Mouse (Mus musculus) G1E (cell line): ENCODE measurements around the gene BC049352. TPM values are rescaled to one million over a fixed set of nuclear protein-coding genes. Genes with fewer than 3 reads are reported as not detected.

ENCODE experiments used
- ATAC-seq: 2 replicates; pipeline ENCODE4 v1.8.0; 2016; ENCODE audit warnings: mild to moderate bottlenecking; ENCODE audit not compliant: insufficient number of reproducible peaks, poor library complexity, low FRiP score, severe bottlenecking; ENCODE audit errors: extremely low read depth
- DNase-seq: peaks from one replicate; pipeline ENCODE4 v3.0.0; 2012; ENCODE audit warnings: low spot score
- H3K27me3 ChIP-seq: 2 replicates; pipeline ENCODE4 v1.6.1; 2012; ENCODE audit warnings: mild to moderate bottlenecking, low read length, inconsistent platforms; ENCODE audit not compliant: insufficient read depth
- H3K36me3 ChIP-seq: replicated peaks from 2 replicates; pipeline ENCODE3; 2012; ENCODE audit warnings: mild to moderate bottlenecking, inconsistent platforms
- H3K4me1 ChIP-seq: 2 replicates; pipeline ENCODE4 v1.6.1; 2012; ENCODE audit warnings: low read depth, low read length, inconsistent platforms, mixed read lengths; ENCODE audit not compliant: insufficient read depth
- H3K4me3 ChIP-seq: 2 replicates; pipeline ENCODE4 v1.5.1; 2012; ENCODE audit warnings: low read depth, mild to moderate bottlenecking, inconsistent platforms, low read length, moderate library complexity, mixed read lengths
- H3K9me3 ChIP-seq: replicated peaks from 2 replicates; pipeline ENCODE4 v1.6.1; 2012; ENCODE audit warnings: inconsistent platforms
- CTCF ChIP-seq: IDR thresholded peaks from 2 replicates; pipeline ENCODE4 v1.5.1; 2012; ENCODE audit warnings: low read depth, low read length, inconsistent platforms, mixed read lengths
- GATA1 ChIP-seq: IDR thresholded peaks from 2 replicates; pipeline ENCODE4 v1.6.1; 2012; ENCODE audit warnings: borderline replicate concordance, low read length, inconsistent platforms, mixed read lengths
- GATA2 ChIP-seq: IDR thresholded peaks from 2 replicates; pipeline ENCODE4 v1.6.1; 2012; ENCODE audit warnings: low read depth, low read length, inconsistent platforms, borderline replicate concordance
- POLR2AphosphoS5 ChIP-seq: IDR thresholded peaks from 2 replicates; pipeline ENCODE4 v1.6.1; 2012; ENCODE audit warnings: low read depth, low read length, inconsistent platforms; ENCODE audit not compliant: insufficient replicate concordance
- TAL1 ChIP-seq: conservative IDR thresholded peaks from 2 replicates; pipeline ENCODE4 v1.6.1; 2012; ENCODE audit warnings: low read depth, low read length, inconsistent platforms, mixed read lengths
- polyA plus RNA-seq: library from polyadenylated mRNA; stranded (reverse); fragments of >175 nt; gene quantifications from 2 replicates; pipeline ENCODE4 v1.2.3, GENCODE M21; 2012
- total RNA-seq, 2 experiments: library from RNA; stranded (forward) in 1 of 2; stranded (reverse) in 1 of 2; fragments of 200-1000 nt in 1 of 2; fragments of >200 nt in 1 of 2; fragmentation: Nextera tagmentation in 1 of 2; gene quantifications; 2 replicates each; pipeline ENCODE4 v1.2.3; 2014 to 2017

BC049352 gene
- total and polyA plus RNA-seq, 3 experiments = 0.22 TPM; not detected in 2

DNA sequence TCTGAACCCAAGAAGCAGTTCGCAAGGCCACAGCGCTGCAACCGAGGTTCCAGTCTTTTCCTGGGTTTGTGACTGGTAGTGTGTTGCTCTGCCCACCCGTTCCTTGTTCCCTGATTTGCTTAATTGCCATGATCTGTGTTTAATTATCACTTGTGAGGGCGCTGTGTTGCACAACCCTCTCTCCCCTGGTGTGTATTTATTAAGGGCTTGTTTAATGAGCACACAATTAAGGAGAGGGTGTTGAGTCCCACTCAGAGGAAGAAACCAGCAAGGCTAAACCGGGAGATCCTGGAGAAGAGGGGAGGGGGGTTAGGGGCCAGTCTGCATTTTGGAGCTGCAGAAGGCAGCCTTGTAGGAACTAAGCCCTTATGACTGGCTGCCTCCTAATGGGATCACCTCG is 40.9 kb upstream of the BC049352 start:
- Histone ChIP-seq H3K9me3 (no peaks in the 10 kb centered on the region), H3K4me3 (no peak overlapping the region), H3K36me3 (no peaks in the 10 kb centered on the region), H3K4me1 (no peaks in the 10 kb centered on the region), H3K27me3 (peaks cover 19% of the 10 kb centered on the region; the same call in 1 of the 2 replicates)
- DNase-seq = no peak
- TF ChIP-seq CTCF (no peak), POLR2AphosphoS5 (no peak), GATA1 (no peak), TAL1 (no peak), GATA2 (no peak)
- no peak for ATAC-seq

DNA sequence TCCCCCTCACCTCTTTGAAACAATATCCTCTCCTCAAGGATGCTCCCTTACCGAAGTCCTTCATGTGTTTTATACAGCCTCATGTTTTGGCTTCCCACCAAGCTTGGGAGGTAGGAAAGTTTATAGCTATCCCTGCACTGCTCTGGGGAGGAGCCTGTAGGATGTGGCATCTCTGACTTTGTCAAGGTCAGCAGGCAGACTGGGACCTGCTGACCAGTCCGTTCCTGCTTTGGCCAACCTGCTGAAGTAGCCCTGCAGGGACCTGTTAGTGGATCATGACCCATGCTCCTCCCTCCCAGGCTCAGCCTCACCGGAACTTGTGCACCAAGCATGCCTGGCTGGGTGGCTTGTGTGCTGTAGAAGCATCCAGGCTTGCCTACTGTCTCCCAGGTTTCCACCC is 39.1 kb upstream of the BC049352 start:
- TF ChIP-seq CTCF = no peak
- TF ChIP-seq GATA2 = no peak
- no peak for TF ChIP-seq GATA1
- no peak for TF ChIP-seq TAL1
- no peak overlapping the region for H3K4me3 ChIP-seq
- H3K9me3 ChIP-seq = no peaks in the 10 kb centered on the region
- DNase-seq = no peak
- peaks cover 22% of the 10 kb centered on the region for H3K27me3 ChIP-seq
- no peaks in the 10 kb centered on the region for H3K4me1 ChIP-seq
- H3K36me3 ChIP-seq = no peaks in the 10 kb centered on the region
- no peak for ATAC-seq

DNA sequence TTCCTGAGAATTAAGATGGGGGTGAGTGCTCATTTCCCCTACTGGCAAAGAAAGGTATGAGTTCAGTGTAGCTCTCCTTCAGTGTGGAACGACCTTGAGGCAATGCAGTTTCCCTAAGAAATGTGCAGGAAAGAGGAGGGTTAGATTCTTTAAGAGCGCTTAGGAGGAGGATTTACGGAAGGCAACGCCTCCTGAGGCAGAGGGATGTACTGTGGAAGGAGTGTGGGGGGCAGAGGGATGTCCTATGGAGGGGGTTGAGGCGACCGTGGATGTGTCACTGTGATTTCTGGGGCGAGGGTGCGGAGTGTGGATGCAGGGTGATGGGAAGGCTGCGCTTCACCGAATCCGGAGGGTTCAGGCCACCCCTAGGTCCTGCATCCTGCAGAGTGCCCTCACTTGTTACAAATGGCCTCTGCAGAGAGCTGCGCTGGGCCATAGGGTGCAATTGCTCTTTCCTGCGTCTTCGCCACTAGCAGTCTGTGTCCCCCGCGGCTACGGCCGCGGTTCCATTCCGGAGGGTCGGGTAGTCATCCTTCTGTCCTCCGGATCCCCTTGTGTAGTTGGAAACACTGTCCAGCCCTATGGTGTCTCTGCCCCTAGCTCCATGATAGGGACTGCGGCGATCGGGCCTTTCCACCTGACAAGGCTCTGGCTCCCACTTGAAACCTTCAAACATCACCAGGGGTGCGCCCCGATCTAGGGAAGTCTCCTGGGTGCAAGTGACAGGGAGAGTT is 36.1 kb upstream of the BC049352 start:
- Histone ChIP-seq H3K9me3 (no peaks in the 10 kb centered on the region), H3K27me3 (peaks cover 14% of the 10 kb centered on the region), H3K4me1 (no peaks in the 10 kb centered on the region), H3K36me3 (no peaks in the 10 kb centered on the region), H3K4me3 (no peak overlapping the region)
- TF ChIP-seq GATA2 = no peak
- TF ChIP-seq TAL1 = no peak
- TF ChIP-seq GATA1 = no peak
- TF ChIP-seq CTCF = no peak
- ATAC-seq (no peak), DNase-seq (no peak)

DNA sequence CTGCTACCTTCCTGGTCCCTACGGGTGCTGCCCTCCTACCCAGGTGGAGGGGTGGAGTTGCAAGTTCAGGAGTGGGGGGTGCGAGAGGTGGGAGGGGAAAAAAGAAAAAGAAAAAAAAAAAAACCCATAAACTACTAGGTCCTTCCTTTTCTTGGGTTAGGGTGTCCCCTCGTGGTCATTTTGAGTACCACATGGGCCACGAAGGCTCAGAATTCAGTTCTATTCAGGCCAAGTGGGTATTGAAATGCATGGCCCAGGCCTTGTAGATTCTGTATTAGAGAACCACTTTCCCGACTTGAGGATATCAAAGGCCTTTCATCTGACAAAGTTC is 35.6 kb upstream of the BC049352 start:
- ATAC-seq (no peak), DNase-seq (no peak)
- TF ChIP-seq TAL1 (no peak), CTCF (peak; percentile 48)
- peaks cover 14% of the 10 kb centered on the region for H3K27me3 ChIP-seq
- H3K4me3 ChIP-seq = no peak overlapping the region
- no peaks in the 10 kb centered on the region for H3K4me1 ChIP-seq
- H3K36me3 ChIP-seq = no peaks in the 10 kb centered on the region
- H3K9me3 ChIP-seq = no peaks in the 10 kb centered on the region

DNA sequence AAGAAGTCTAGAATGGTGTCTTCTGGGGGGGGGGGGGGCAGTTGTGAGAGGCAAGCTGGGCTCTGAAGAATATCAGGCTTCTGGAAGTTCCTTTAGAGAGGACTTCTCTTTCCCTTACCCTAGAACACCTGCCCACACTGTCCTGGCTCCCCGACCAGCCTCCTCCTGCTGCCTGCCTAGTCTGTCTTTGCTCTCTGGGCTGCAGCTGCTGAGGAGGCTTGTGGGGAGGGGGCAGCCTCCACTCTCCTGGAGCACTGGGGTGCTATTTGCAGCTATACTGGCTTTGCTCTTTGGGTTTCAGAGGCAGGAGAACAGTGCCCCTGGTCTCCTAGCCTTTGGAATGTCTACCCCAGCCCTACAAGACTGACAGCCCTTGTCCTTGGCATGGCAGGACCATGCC is 30.9 kb upstream of the BC049352 start:
- no peaks in the 10 kb centered on the region for H3K36me3 ChIP-seq
- DNase-seq (no peak), ATAC-seq (no peak)
- H3K4me3 ChIP-seq = no peak overlapping the region
- TF ChIP-seq GATA1 (no peak), GATA2 (no peak), POLR2AphosphoS5 (no peak), TAL1 (no peak), CTCF (no peak)
- H3K27me3 ChIP-seq = peaks cover 10% of the 10 kb centered on the region
- no peaks in the 10 kb centered on the region for H3K9me3 ChIP-seq
- H3K4me1 ChIP-seq = no peaks in the 10 kb centered on the region

DNA sequence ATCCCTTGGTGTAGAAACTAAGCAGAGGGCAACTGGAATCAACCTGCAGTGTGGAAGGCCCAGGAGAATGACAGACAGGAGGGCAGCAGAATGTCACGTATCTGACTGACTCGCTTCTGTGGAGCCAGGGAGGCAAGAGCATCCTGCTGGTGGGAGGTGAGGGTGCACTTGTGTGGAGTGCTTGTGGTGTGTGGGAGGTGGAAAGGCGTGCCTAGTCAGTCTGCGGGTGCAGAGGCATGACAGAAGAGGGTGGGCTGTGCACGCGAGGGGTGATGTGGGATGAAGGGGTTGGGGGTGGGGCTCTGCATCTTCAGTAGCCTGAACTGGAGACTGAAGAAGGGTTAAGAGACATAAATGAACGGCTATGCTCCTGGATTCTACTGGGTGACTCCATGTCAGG is 28.4 kb upstream of the BC049352 start:
- 0 out of 2 replicates have a peak, but pooled peaks cover 2% of the 10 kb centered on the region for H3K9me3 ChIP-seq
- TF ChIP-seq CTCF = no peak
- no peak for TF ChIP-seq POLR2AphosphoS5
- TF ChIP-seq TAL1 = no peak
- no peak for TF ChIP-seq GATA1
- TF ChIP-seq GATA2 = no peak
- H3K36me3 ChIP-seq = no peaks in the 10 kb centered on the region
- peaks cover 7% of the 10 kb centered on the region for H3K27me3 ChIP-seq
- ATAC-seq (no peak), DNase-seq (no peak)
- H3K4me1 ChIP-seq = no peaks in the 10 kb centered on the region
- H3K4me3 ChIP-seq = no peak overlapping the region
